Mouse (Mus musculus): ENCODE results near the gene Itsn1.

DNA sequence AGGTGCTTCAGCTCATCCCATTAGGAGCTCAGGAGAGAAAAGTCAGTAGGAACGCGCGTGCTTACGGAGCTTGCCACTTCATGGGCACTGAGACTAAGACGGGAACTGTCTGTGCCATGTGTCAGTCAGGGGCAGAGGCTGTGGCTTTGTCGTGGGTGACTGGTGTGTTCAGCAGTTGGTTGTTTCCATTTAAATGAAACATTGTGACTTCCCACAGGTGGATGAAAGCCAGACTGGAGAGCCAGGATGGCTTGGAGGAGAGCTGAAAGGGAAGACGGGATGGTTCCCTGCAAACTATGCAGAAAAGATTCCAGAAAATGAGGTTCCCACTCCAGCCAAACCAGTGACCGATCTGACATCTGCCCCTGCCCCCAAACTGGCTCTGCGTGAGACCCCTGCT, 119.4 kb downstream of the Itsn1 start:
- TF ChIP-seq POLR2A (IDR thresholded peaks at IDR 0.05; ENCODE audit: insufficient read depth, low read depth, low read length) = no peak
- no peak for TF ChIP-seq CTCF (IDR thresholded peaks at IDR 0.05; ENCODE audit: insufficient read depth, low read depth, low read length)
